Mouse (Mus musculus): ENCODE results near the gene Cerkl.

- no peak for TF ChIP-seq CTCF (IDR thresholded peaks at IDR 0.05; ENCODE audit: low read depth, low read length)
- TF ChIP-seq TAL1 (conservative IDR thresholded peaks at IDR 0.05; ENCODE audit: low read depth, low read length): no peak
- TF ChIP-seq POLR2AphosphoS5 (IDR thresholded peaks at IDR 0.05; ENCODE audit: insufficient replicate concordance, low read depth, low read length): no peak
- no peak for TF ChIP-seq GATA2 (IDR thresholded peaks at IDR 0.05; ENCODE audit: borderline replicate concordance, low read depth, low read length)
These were observed 86.7 kb downstream of the Cerkl start for GRCm38 (mm10) chr2:79369905-79370304.

Data from G1E (cell line).